Mouse (Mus musculus): ENCODE results near the gene Stambp. TPM values are rescaled to one million over a fixed set of nuclear protein-coding genes. Genes with fewer than 3 reads are reported as not detected.
A peak's percentile ranks its signal among the peaks of the same experiment; 100 is the strongest.

Stambp gene
- total and polyA plus RNA-seq, 3 experiments: 4.1 to 11.4 (median 4.6) TPM

DNA sequence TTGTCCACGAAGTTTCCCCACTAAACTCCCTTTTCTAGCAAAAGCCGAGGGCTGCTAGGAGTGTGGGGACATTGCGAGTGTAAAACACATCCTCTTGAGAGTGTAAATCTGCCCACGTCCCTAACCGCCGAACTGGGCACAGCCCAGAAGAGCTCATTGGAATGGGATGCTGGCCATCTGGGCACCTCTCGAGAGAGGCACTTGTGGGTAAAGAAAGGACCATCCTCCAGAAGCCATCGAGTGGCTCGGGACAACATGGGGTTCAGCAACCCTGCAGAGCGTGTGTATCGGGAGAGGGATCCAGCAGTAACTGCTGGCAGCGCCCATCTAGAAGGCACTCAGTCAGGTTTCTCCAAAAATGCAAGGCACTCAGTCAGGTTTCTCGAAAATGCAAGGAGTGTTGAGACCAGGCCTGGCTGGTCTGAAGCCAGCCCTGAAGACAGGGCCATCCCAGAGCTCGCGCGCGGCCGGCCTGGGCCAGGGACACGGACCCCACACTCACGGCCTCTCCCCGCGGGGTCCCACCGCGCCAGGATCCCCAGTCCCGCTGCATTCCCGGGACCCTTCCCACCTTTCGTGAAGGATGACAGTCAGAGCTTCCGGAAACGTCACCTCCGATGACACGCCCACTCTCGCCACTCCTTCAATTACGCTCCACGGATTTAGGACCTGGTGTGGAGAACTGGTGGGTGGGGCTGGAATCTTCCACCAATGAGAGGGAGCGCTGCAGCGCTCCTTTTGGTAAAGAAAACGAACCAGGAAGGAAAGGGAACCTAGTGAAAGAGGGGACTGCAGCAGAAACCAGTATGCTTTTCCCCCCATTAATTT is 475 bp downstream of the Stambp start (continued):
- TF ChIP-seq MXI1 (IDR thresholded peaks at IDR 0.05; ENCODE audit: low read depth, low read length) (peak; percentile 68), USF2 (conservative IDR thresholded peaks at IDR 0.05; ENCODE audit: low read depth, low read length) (no peak), ZMIZ1 (IDR thresholded peaks at IDR 0.05; ENCODE audit: low read depth, low read length) (0 out of 2 replicates have a peak, but pooled peaks have one; percentile 68), USF1 (IDR thresholded peaks at IDR 0.05; ENCODE audit: low read depth, low read length) (no peak), JUND (conservative IDR thresholded peaks at IDR 0.05; ENCODE audit: low read depth, low read length) (no peak), IRF4 (IDR thresholded peaks at IDR 0.05; ENCODE audit: low read depth, low read length) (no peak), JUN (IDR thresholded peaks at IDR 0.05; ENCODE audit: insufficient read depth, low read depth, low read length) (no peak), ZNF384 (IDR thresholded peaks at IDR 0.05; ENCODE audit: low read depth, low read length) (no peak), SIN3A (IDR thresholded peaks at IDR 0.05; ENCODE audit: low read length) (peak; percentile 92), UBTF (IDR thresholded peaks at IDR 0.05; ENCODE audit: low read depth, low read length) (no peak), ETS1 (conservative IDR thresholded peaks at IDR 0.05; ENCODE audit: low read depth, low read length) (no peak), BHLHE40 (IDR thresholded peaks at IDR 0.05; ENCODE audit: low read depth, low read length) (no peak), CHD1 (IDR thresholded peaks at IDR 0.05; ENCODE audit: low read depth, low read length) (no peak), TCF12 (IDR thresholded peaks at IDR 0.05; ENCODE audit: low read depth, low read length) (peak; percentile 51)

DNA sequence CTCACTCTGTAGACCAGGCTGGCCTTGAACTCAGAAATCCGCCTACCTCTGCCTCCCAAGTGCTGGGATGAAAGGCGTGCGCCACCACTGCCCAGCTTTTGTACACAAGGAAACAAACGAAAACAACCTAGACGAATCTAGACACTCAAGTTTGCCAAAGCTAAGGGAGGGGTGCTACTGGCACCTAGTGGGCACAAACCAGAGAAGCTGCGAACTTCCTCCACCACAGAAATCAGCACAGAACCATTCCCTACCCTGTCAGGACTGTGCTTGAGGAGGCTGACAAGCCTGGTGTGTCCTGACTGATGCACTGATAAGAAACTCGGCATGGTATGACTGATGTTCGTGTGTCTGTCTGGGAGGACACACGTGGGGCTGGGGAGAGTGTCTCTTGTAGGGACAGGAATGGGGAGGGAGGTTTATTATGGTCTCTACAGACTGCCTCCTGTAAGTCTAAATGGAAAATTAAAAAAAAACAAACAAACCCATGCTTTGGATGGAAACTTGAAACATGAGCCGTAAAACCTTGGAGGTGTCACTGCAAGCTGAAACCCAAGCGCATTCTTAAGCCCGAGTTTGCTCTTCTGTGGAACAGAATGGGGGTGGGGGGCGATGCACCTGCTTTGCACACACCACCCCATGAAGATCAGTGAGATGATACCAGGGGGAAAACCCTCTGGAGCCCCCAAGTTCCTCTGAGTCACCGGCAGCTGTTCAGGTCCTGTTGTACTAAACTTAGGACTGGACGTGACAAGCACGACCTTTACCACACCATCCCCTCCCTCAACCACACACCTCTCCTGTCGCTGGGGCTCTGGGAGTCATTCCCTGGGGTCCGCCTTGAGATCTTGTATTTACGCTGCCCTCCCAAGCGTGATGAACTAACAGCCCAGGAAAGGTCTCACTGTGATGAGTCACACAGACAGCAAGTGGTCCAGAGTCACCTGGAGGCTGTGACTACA is 3.3 kb downstream of the Stambp start:
- in situ Hi-C loops (cut with MboI; ENCODE audit: low pct_ligation_motif_present, low pct_unique_long_range_greater_than_20kb, low sequenced_read_pairs) (no loop called here), dilution Hi-C loops (cut with MboI; ENCODE audit: extremely low pct_ligation_motif_present, extremely low pct_unique_long_range_greater_than_20kb, low sequenced_read_pairs) (no loop called here)
- peak; percentile 15 to 63; a peak in 3 of 4 replicates for TF ChIP-seq CTCF (conservative IDR thresholded peaks at IDR 0.05 in 1 of 2, IDR thresholded peaks at IDR 0.05 in 1 of 2; ENCODE audit: low read depth in 2 of 2, low read length in 2 of 2)
- peak; percentile 30; the same call in 1 of the 2 replicates for TF ChIP-seq MEF2A (IDR thresholded peaks at IDR 0.05; ENCODE audit: borderline replicate concordance, low read depth, low read length)
- TF ChIP-seq ZKSCAN1 (IDR thresholded peaks at IDR 0.05; ENCODE audit: borderline replicate concordance, low read depth, low read length): no peak
- peak; percentile 58; the same call in 1 of the 2 replicates for TF ChIP-seq EP300 (IDR thresholded peaks at IDR 0.05; ENCODE audit: low read length)
- TF ChIP-seq UBTF (IDR thresholded peaks at IDR 0.05; ENCODE audit: low read depth, low read length): peak; percentile 33; the same call in 1 of the 2 replicates
- peak; percentile 92 for TF ChIP-seq ETS1 (conservative IDR thresholded peaks at IDR 0.05; ENCODE audit: low read depth, low read length)
- TF ChIP-seq MAZ (IDR thresholded peaks at IDR 0.05; ENCODE audit: low read depth, low read length): 0 out of 2 replicates have a peak, but pooled peaks have one; percentile 49
- peak; percentile 65 for TF ChIP-seq RAD21 (IDR thresholded peaks at IDR 0.05; ENCODE audit: low read depth, low read length)
- TF ChIP-seq MAX (IDR thresholded peaks at IDR 0.05; ENCODE audit: low read length): peak; percentile 50
- no peak for TF ChIP-seq IRF4 (IDR thresholded peaks at IDR 0.05; ENCODE audit: low read depth, low read length)
- TF ChIP-seq USF1 (IDR thresholded peaks at IDR 0.05; ENCODE audit: low read depth, low read length): no peak
- TF ChIP-seq SMC3 (IDR thresholded peaks at IDR 0.05; ENCODE audit: low read depth, low read length): peak; percentile 51
- TF ChIP-seq BHLHE40 (IDR thresholded peaks at IDR 0.05; ENCODE audit: low read depth, low read length): peak; percentile 89
- TF ChIP-seq CHD2 (IDR thresholded peaks at IDR 0.05; ENCODE audit: low read length): no peak
- peak; percentile 64 for TF ChIP-seq ZNF384 (IDR thresholded peaks at IDR 0.05; ENCODE audit: low read depth, low read length)
- DNase-seq (ENCODE audit: extremely low read depth): peak; percentile 71
- H3K79me2 ChIP-seq (replicated peaks; ENCODE audit: control insufficient read depth, extremely low read depth, insufficient read depth, poor library complexity, severe bottlenecking): no peaks in the 10 kb centered on the region
- H3K27ac ChIP-seq (ENCODE audit: insufficient read depth, low read depth): no peak overlapping the region
- H3K4me1 ChIP-seq (ENCODE audit: control insufficient read depth in 1 of 2, insufficient read depth in 2 of 2): peaks cover 20 to 38% of the 10 kb centered on the region in 2 experiments
- H3K4me3 ChIP-seq (replicated peaks in 1 of 3; ENCODE audit: low read depth in 2 of 3, low read length in 2 of 3, poor library complexity in 1 of 3): no peak overlapping the region
- no peak overlapping the region for H3K9ac ChIP-seq (ENCODE audit: insufficient read depth, low read depth)
- peaks cover 19 to 50% of the 10 kb centered on the region in 2 experiments for H3K36me3 ChIP-seq (replicated peaks in 1 of 2; ENCODE audit: control insufficient read depth in 1 of 2, insufficient read depth in 1 of 2, low read length in 1 of 2)
- H3K27me3 ChIP-seq (replicated peaks): no peaks in the 10 kb centered on the region
- H3K9me3 ChIP-seq (replicated peaks; ENCODE audit: low read length): no peaks in the 10 kb centered on the region
- 0 out of 2 replicates have a peak overlapping the region, but pooled peaks have one; percentile 7 for H3K4me2 ChIP-seq (ENCODE audit: insufficient read depth, low read depth, poor library complexity, severe bottlenecking)

Measured in CH12.LX (cell line).